Mouse (Mus musculus) intestine, embryonic 15.5 days (tissue): Measurements from ENCODE around the gene Fbxl17. TPM values are rescaled to one million over a fixed set of nuclear protein-coding genes. Genes with fewer than 3 reads are reported as not detected.

Experiments used
- ATAC-seq: fragments of 200-750 bp; cut with Nextera tagmentation; 2 replicates; pipeline ENCODE4 v1.8.0; 2017; ENCODE audit warnings: moderate TSS enrichment, moderate library complexity
- H3K27ac ChIP-seq: fragments of 300-500 bp; sonication (generic); 2 replicates; pipeline ENCODE4 v1.5.1; 2015; ENCODE audit warnings: mild to moderate bottlenecking, inconsistent platforms
- H3K27me3 ChIP-seq: fragments of 300-500 bp; sonication (generic); replicated peaks from 2 replicates; pipeline ENCODE4 v1.6.1; 2015; ENCODE audit warnings: inconsistent platforms
- H3K36me3 ChIP-seq: fragments of 300-500 bp; sonication (generic); 2 replicates; pipeline ENCODE4 v1.6.1; 2015; ENCODE audit warnings: inconsistent platforms
- H3K4me1 ChIP-seq: fragments of 300-500 bp; sonication (generic); replicated peaks from 2 replicates; pipeline ENCODE4 v1.6.1; 2015; ENCODE audit warnings: inconsistent platforms
- H3K4me2 ChIP-seq: fragments of 300-500 bp; sonication (generic); replicated peaks from 2 replicates; pipeline ENCODE4 v1.6.1; 2015; ENCODE audit warnings: mild to moderate bottlenecking, inconsistent platforms
- H3K4me3 ChIP-seq: fragments of 300-500 bp; sonication (generic); replicated peaks from 2 replicates; pipeline ENCODE4 v1.5.1; 2015; ENCODE audit warnings: inconsistent platforms
- H3K9ac ChIP-seq: fragments of 300-500 bp; sonication (generic); 2 replicates; pipeline ENCODE4 v1.6.1; 2015; ENCODE audit warnings: inconsistent platforms
- H3K9me3 ChIP-seq: fragments of 300-500 bp; sonication (generic); 2 replicates; pipeline ENCODE4 v1.6.1; 2016; ENCODE audit warnings: inconsistent platforms
- WGBS: fragments of 180-500 bp; shearing (Covaris S2); methylation state at CpG from one replicate; pipeline ENCODE4 v1.1.7; 2015; 5-methylcytosine and 5-hydroxymethylcytosine counted together
- polyA plus RNA-seq: library from polyadenylated mRNA; unstranded; fragments of >200 nt; fragmentation: Nextera tagmentation; extraction: Ambion mirVana; gene quantifications from 2 replicates; pipeline ENCODE4 v1.2.1, GENCODE M21; 2015

Fbxl17 gene
- polyA plus RNA-seq, 1 experiment from 2014 or later = 4.4 TPM

DNA sequence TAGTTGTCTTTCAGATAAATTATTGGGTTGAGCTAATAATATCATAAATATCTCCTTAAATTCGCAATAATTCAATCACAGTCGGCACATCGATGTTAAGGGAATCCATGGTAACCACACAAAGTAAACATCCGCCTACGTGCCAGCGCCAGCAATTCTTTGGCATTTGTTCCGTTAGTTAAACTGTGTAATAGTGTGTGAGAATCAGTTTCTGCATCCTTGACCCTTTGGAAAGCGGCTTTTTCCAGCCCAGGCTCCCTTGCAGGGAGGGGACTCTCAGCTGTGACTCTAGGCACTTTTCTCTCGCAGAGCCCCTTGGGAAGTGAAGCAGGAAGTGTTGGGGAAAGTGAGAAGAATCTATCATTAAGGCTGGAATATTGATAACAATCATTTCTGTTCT lies 314.3 kb downstream of the Fbxl17 start:
- no peak for ATAC-seq

DNA sequence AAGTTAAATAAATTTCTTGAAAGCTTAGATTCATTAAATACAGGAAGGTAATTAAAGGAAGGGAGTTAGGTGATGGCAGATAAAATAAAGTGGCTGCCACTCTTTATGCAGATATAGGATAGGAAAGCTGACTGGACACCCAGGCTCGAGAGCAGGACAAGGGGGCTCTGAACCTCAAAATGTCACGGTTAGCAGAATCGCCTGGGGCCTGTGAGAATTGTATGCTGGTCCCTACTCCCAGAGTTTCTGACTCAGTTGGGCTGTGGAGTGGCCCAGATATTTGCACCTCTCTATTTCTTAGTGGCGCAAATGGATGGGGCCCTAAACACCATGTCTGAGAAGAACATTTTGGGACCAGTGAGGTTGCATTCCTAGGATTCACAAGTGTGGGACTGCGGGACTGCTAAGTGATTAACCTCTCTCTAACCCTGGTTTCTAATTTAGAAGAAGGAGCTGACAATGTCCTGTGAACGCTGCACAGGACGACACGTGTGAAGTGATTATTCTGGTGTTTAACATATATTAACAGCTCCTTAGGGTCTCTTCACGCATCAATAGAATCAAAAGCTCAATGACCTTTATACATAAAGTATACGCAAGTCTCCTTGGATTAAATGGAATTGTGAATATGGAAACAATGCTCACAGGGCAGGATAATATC lies 314.8 kb downstream of the Fbxl17 start:
- ATAC-seq = no peak
- H3K27me3 ChIP-seq = no peaks in the 10 kb centered on the region
- WGBS = 75% methylated on average over 10 of the region's 10 CpGs

More for the DNA sequence above, 314.3 kb downstream of the Fbxl17 start:
- H3K4me1 ChIP-seq = no peaks in the 10 kb centered on the region
- WGBS = 42% methylated on average over 9 of the region's 9 CpGs
- H3K9ac ChIP-seq = no peak overlapping the region
- H3K9me3 ChIP-seq = no peaks in the 10 kb centered on the region
- H3K27ac ChIP-seq = no peak overlapping the region
- H3K27me3 ChIP-seq = no peaks in the 10 kb centered on the region
- no peaks in the 10 kb centered on the region for H3K36me3 ChIP-seq
- no peak overlapping the region for H3K4me2 ChIP-seq
- H3K4me3 ChIP-seq = no peak overlapping the region

DNA sequence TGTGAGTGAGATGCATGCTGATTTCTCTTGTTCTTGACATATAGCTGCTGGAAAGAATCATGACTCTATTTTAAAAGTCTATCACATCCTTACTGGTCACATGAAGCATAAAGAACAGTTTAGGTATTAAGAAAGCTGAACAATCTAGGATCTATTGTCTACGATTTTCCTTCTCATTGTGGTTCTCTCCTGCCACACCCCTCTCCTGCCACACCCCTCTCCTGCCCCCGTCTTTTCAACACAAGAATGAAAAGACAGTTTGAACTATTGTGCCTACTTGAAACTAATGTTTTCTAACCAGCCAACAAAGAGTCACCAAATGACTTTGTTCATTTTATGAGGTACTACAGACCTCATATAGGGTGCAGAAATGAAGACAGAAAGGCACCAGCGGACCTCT lies 316.4 kb downstream of the Fbxl17 start:
- Histone ChIP-seq H3K36me3 (no peaks in the 10 kb centered on the region), H3K27me3 (no peaks in the 10 kb centered on the region), H3K4me1 (no peaks in the 10 kb centered on the region), H3K9me3 (no peaks in the 10 kb centered on the region), H3K27ac (no peak overlapping the region), H3K9ac (no peak overlapping the region), H3K4me2 (no peak overlapping the region), H3K4me3 (no peak overlapping the region)
- 85% methylated on average over 3 of the region's 3 CpGs for WGBS
- no peak for ATAC-seq

More for the DNA sequence above, 314.8 kb downstream of the Fbxl17 start:
- no peak overlapping the region for H3K4me2 ChIP-seq
- H3K9me3 ChIP-seq = no peaks in the 10 kb centered on the region
- H3K9ac ChIP-seq = no peak overlapping the region
- no peaks in the 10 kb centered on the region for H3K4me1 ChIP-seq
- H3K27ac ChIP-seq = no peak overlapping the region
- H3K36me3 ChIP-seq = no peaks in the 10 kb centered on the region
- H3K4me3 ChIP-seq = no peak overlapping the region

DNA sequence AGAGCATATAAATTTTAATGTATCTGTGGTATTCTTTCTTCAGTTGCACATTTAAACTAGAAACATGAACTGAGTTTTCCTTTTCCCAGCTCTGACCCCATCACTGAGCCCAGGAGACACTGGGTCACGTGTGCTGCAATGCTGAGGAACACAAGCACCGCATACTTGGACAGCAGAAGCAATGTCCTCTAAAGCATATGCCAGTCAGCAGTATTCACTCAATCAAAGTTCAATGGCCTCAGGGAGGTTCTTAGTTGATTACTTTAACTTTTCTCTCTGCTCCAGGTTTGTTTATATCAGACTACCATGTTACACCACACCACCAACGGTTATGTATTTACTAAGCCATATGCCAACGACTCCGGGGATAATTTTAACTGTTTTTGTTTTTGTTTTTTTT lies 318.2 kb downstream of the Fbxl17 start:
- no peak overlapping the region for H3K9ac ChIP-seq
- no peaks in the 10 kb centered on the region for H3K9me3 ChIP-seq
- no peaks in the 10 kb centered on the region for H3K4me1 ChIP-seq
- 70% methylated on average over 5 of the region's 5 CpGs for WGBS
- no peak overlapping the region for H3K27ac ChIP-seq
- H3K36me3 ChIP-seq = no peaks in the 10 kb centered on the region
- H3K27me3 ChIP-seq = no peaks in the 10 kb centered on the region
- H3K4me3 ChIP-seq = no peak overlapping the region
- no peak for ATAC-seq
- no peak overlapping the region for H3K4me2 ChIP-seq

DNA sequence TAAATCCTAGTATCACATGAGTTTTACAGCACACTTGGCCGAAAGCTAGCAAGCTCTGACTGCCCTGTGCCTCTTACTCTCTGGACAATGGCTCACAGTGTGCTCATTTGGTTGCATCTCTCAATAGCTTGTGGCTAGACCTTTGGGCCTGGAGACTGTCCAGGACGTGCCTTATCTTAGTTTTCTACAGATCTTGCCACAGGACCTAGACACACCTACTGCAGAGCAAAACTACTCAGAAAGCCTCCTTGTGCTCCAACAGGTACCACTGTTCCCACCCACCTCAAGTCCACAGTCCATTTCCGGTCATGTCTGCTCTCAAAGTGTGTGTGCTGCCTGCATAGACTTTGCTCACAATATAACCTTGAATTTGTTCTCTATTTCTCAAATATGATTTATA lies 319.8 kb downstream of the Fbxl17 start:
- H3K36me3 ChIP-seq = no peaks in the 10 kb centered on the region
- no peak overlapping the region for H3K27ac ChIP-seq
- ATAC-seq = peak; percentile 95
- H3K9me3 ChIP-seq = no peaks in the 10 kb centered on the region
- no peaks in the 10 kb centered on the region for H3K27me3 ChIP-seq
- H3K4me1 ChIP-seq = no peaks in the 10 kb centered on the region
- H3K4me2 ChIP-seq = no peak overlapping the region
- 75% methylated on average over 3 of the region's 3 CpGs for WGBS
- H3K4me3 ChIP-seq = no peak overlapping the region
- no peak overlapping the region for H3K9ac ChIP-seq

DNA sequence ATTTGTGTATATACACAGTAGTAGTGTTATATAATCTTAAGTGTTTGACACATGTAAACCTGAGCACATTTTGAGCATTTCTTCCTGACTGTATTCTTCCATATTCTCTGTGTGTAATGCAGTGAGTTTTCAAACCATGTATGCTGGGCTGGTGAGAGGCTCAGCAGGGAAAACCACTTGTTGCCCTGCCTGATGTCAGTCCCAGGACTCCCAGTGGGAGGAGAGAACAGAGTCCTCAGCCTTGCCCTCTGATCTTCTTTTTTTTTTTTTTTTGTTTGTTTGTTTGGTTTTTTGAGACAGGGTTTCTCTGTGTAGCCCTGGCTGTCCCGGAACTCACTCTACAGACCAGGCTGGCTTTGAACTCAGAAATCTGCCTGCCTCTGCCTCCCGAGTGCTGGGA lies 321.5 kb downstream of the Fbxl17 start:
- no peaks in the 10 kb centered on the region for H3K36me3 ChIP-seq
- no peaks in the 10 kb centered on the region for H3K4me1 ChIP-seq
- H3K4me2 ChIP-seq = no peak overlapping the region
- ATAC-seq = no peak
- WGBS = 90% methylated on average over 2 of the region's 2 CpGs
- no peaks in the 10 kb centered on the region for H3K27me3 ChIP-seq
- H3K9ac ChIP-seq = no peak overlapping the region
- H3K9me3 ChIP-seq = no peaks in the 10 kb centered on the region
- no peak overlapping the region for H3K27ac ChIP-seq
- H3K4me3 ChIP-seq = no peak overlapping the region

DNA sequence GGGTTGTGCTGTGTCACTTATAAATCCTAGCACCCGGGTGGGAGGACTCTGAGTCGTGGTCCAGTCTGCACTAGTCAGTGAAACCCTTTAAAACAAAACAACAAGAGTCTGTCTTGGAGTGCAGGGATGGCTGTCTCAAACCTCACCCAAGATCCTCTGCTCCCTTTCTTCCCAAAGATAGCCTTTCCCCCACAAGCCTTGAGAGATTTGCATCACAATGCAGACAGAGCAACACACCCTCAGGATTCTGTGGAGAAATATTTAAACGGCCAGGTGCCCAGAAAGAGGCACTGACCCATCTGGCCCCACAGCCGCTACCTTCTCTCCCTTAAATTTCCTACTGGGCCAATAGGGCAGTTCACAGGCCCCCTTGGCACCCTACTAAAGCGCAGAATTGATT lies 323.4 kb downstream of the Fbxl17 start:
- no peaks in the 10 kb centered on the region for H3K9me3 ChIP-seq
- no peak overlapping the region for H3K27ac ChIP-seq
- H3K27me3 ChIP-seq = no peaks in the 10 kb centered on the region
- no peak overlapping the region for H3K9ac ChIP-seq
- no peak for ATAC-seq
- H3K4me3 ChIP-seq = no peak overlapping the region
- WGBS = 79% methylated on average over 5 of the region's 5 CpGs
- H3K36me3 ChIP-seq = no peaks in the 10 kb centered on the region
- no peak overlapping the region for H3K4me2 ChIP-seq
- H3K4me1 ChIP-seq = no peaks in the 10 kb centered on the region

DNA sequence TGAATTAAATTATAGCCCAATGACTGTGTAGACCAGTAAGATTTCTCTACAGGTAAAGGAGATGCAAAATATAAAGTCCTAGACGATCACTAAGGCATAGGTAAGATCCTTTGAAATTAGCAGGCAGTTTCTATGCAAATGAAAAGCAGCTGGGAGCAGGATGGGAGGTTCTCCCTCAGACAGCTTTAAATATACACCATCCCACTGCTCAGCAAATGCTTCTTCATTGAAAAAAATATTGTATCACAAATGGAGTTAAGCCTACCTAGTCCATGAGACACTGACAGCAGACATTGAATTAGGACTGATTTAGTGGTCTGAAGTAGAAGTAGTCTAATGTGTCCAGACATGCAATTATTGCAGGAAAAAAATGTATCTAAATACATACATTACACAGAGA lies 327.1 kb downstream of the Fbxl17 start:
- Histone ChIP-seq H3K27me3 (no peaks in the 10 kb centered on the region), H3K9me3 (no peaks in the 10 kb centered on the region), H3K4me2 (no peak overlapping the region), H3K4me1 (no peaks in the 10 kb centered on the region), H3K27ac (no peak overlapping the region), H3K4me3 (no peak overlapping the region), H3K36me3 (no peaks in the 10 kb centered on the region), H3K9ac (no peak overlapping the region)
- ATAC-seq = no peak
- 51% methylated on average over 1 of the region's 1 CpGs for WGBS

DNA sequence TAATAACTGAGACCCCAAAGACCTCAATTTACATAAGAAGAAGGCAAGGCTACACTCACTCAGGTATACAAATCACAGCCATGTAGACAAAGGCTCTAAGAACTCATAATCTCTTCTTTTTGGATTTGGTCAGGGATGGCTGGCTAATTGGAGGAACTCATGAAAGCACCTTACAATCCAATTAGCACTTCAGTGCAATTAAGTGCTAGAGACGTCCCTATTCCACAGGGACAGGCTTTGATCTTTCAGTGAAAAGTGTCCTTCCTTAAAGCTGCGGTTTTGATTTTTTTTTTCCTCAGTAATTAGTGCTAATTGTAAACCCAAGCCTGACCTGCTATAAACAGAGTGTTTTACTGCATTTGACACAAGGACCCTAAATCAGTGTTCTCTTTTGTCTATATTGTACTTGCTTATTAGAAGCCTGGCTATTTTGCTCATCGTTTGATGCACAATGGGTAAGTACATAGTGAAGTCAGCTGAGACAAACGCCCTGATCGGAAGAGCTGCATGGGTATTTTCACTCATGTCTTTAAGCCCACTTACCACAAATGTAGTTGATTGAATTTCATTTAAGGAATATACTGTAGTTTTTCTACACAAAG lies 327.8 kb downstream of the Fbxl17 start:
- no peaks in the 10 kb centered on the region for H3K27me3 ChIP-seq
- no peaks in the 10 kb centered on the region for H3K36me3 ChIP-seq
- WGBS = 55% methylated on average over 5 of the region's 5 CpGs
- H3K27ac ChIP-seq = no peak overlapping the region
- no peak for ATAC-seq
- H3K4me2 ChIP-seq = no peak overlapping the region
- H3K9me3 ChIP-seq = no peaks in the 10 kb centered on the region
- no peaks in the 10 kb centered on the region for H3K4me1 ChIP-seq
- H3K4me3 ChIP-seq = no peak overlapping the region
- H3K9ac ChIP-seq = no peak overlapping the region

DNA sequence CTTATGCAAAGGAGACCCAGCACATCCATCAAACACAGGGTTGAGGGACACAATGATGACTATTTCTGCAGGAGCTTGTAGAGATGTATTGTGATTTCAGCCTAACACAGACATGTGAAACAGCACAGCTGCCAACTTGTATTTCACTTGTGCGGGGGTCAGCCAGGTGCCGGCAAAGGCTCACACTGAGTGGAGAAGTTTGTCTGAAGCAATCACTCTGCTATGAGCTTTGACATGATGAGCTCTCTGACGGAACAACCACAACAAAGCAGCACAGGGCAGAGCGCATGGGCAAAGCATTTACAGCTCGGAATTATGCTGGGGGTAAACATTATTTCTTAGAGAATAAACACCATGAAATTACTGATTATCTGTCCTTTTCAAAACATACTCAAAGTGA lies 328.6 kb downstream of the Fbxl17 start:
- H3K9ac ChIP-seq = no peak overlapping the region
- no peaks in the 10 kb centered on the region for H3K9me3 ChIP-seq
- H3K27me3 ChIP-seq = no peaks in the 10 kb centered on the region
- no peak for ATAC-seq
- H3K4me3 ChIP-seq = no peak overlapping the region
- no peak overlapping the region for H3K4me2 ChIP-seq
- H3K36me3 ChIP-seq = no peaks in the 10 kb centered on the region
- no peak overlapping the region for H3K27ac ChIP-seq
- H3K4me1 ChIP-seq = no peaks in the 10 kb centered on the region
- WGBS = 33% methylated on average over 5 of the region's 5 CpGs

DNA sequence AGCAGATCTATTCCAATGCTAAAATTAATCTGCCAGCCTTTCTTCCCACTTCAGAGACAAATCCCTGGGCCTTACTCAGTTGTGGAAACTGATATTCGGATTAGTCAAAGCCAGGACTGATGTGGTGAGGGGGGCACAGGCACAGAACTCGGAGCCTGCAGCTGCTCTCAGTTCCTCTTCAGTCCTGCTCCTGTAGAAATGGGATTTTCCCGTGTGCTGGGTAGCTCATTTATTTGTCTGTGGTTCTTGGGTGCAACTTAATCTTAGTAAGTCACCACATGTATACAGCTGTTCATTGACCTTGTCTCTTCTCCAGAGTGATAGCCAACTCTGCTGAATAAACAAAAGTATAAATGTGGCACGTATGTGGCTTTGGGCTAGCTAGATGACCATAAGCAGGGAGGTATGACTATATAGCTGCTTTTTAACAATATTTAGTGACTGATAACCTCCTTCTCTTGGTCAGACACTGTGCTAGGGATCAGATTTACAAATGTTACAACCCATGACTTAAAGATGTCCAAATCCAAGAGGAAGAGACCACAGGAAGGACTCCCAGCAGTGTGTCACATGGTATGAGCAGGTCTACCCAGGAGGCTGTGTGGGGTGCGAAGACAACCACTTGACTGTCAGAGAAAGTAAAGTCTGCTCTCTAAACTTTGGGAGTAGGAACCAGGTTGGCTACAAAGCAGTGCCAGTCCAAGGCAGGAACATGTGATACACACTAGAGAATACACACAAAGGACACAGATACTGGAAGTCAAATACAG lies 331.6 kb downstream of the Fbxl17 start:
- Histone ChIP-seq H3K9me3 (no peaks in the 10 kb centered on the region), H3K4me3 (no peak overlapping the region), H3K9ac (no peak overlapping the region), H3K36me3 (no peaks in the 10 kb centered on the region), H3K27me3 (no peaks in the 10 kb centered on the region), H3K27ac (no peak overlapping the region), H3K4me1 (no peaks in the 10 kb centered on the region), H3K4me2 (no peak overlapping the region)
- WGBS = 58% methylated on average over 5 of the region's 5 CpGs
- ATAC-seq = no peak

DNA sequence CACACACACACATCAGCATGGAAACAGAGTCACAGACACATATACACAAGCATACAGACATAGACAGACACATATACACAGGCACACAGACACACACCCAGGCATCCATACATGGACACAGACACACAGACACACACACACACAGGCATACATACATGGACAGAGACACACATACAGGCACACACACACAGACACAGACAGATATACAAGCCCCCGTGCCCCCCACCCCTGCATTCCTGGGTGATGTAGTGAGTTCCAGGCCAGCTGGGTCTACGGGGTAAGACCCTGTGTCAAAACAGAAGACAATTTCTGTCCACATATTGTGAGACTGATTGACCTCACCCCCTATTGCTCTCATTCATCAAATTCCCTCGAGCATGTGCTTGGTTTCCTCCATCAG lies 332.6 kb downstream of the Fbxl17 start:
- no peak overlapping the region for H3K27ac ChIP-seq
- no peaks in the 10 kb centered on the region for H3K36me3 ChIP-seq
- no peaks in the 10 kb centered on the region for H3K9me3 ChIP-seq
- no peaks in the 10 kb centered on the region for H3K4me1 ChIP-seq
- no peak overlapping the region for H3K4me3 ChIP-seq
- WGBS = 71% methylated on average over 3 of the region's 3 CpGs
- no peaks in the 10 kb centered on the region for H3K27me3 ChIP-seq
- no peak overlapping the region for H3K9ac ChIP-seq
- no peak for ATAC-seq
- no peak overlapping the region for H3K4me2 ChIP-seq

DNA sequence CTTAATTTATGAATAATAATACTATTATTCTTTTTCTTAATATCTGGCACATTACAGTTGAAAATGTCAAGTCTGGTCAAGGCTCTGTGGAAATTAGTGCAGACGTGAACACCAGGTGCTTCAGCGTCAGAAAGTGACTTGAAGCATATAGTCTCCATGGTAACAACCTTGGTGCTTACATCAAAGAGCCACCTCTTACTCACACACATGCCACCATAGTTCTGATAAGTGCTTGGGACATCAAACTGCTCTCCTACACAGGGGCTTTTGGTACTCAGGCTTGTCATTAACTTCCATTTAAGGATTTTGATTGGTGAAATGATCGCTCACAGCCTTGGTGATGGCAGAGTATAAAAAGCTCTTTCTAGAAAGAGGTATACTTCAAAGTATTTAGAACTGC lies 333.1 kb downstream of the Fbxl17 start:
- Histone ChIP-seq H3K9me3 (no peaks in the 10 kb centered on the region), H3K4me1 (no peaks in the 10 kb centered on the region), H3K9ac (no peak overlapping the region), H3K4me3 (no peak overlapping the region), H3K27me3 (no peaks in the 10 kb centered on the region), H3K36me3 (no peaks in the 10 kb centered on the region), H3K4me2 (no peak overlapping the region), H3K27ac (no peak overlapping the region)
- 88% methylated on average over 3 of the region's 3 CpGs for WGBS
- ATAC-seq = no peak
